Mouse (Mus musculus) midbrain, embryonic 13.5 days (tissue): ENCODE measurements around the gene Lrch1. TPM values are rescaled to one million over a fixed set of nuclear protein-coding genes. Genes with fewer than 3 reads are reported as not detected.

Experiments used
- ATAC-seq: fragments of 200-750 bp; cut with Nextera tagmentation; 2 replicates; pipeline ENCODE4 v1.8.0; 2017; ENCODE audit warnings: mild to moderate bottlenecking, moderate TSS enrichment, moderate library complexity
- H3K27ac ChIP-seq: fragments of 300-500 bp; sonication (generic); 2 replicates; pipeline ENCODE4 v1.5.1; 2015; ENCODE audit warnings: inconsistent platforms, mild to moderate bottlenecking, moderate library complexity
- H3K27me3 ChIP-seq: fragments of 300-500 bp; sonication (generic); 2 replicates; pipeline ENCODE4 v1.6.1; 2015; ENCODE audit warnings: mild to moderate bottlenecking, inconsistent platforms
- H3K36me3 ChIP-seq: fragments of 300-500 bp; sonication (generic); 2 replicates; pipeline ENCODE4 v1.6.1; 2015; ENCODE audit warnings: mild to moderate bottlenecking, inconsistent platforms
- H3K4me1 ChIP-seq: fragments of 300-500 bp; sonication (generic); replicated peaks from 2 replicates; pipeline ENCODE4 v1.6.1; 2015; ENCODE audit warnings: inconsistent platforms
- H3K4me2 ChIP-seq: fragments of 300-500 bp; sonication (generic); replicated peaks from 2 replicates; pipeline ENCODE4 v1.6.1; 2015; ENCODE audit warnings: moderate library complexity, mild to moderate bottlenecking, inconsistent platforms
- H3K4me3 ChIP-seq: fragments of 300-500 bp; sonication (generic); replicated peaks from 2 replicates; pipeline ENCODE4 v1.5.1; 2015; ENCODE audit warnings: mild to moderate bottlenecking, inconsistent platforms
- H3K9ac ChIP-seq: fragments of 300-500 bp; sonication (generic); replicated peaks from 2 replicates; pipeline ENCODE4 v1.6.1; 2015; ENCODE audit warnings: mild to moderate bottlenecking, inconsistent platforms
- H3K9me3 ChIP-seq: fragments of 300-500 bp; sonication (generic); 2 replicates; pipeline ENCODE4 v1.6.1; 2016; ENCODE audit warnings: mild to moderate bottlenecking, inconsistent platforms
- WGBS: fragments of 180-500 bp; shearing (Covaris S2); methylation state at CpG from one replicate; pipeline ENCODE4 v1.1.7; 2015; 5-methylcytosine and 5-hydroxymethylcytosine counted together
- polyA plus RNA-seq: library from polyadenylated mRNA; unstranded; fragments of >200 nt; fragmentation: Nextera tagmentation; extraction: Ambion mirVana; gene quantifications from 2 replicates; pipeline ENCODE4 v1.2.1, GENCODE M21; 2015

Gene Lrch1
- polyA plus RNA-seq, 1 experiment from 2014 or later = 9.7 TPM

DNA sequence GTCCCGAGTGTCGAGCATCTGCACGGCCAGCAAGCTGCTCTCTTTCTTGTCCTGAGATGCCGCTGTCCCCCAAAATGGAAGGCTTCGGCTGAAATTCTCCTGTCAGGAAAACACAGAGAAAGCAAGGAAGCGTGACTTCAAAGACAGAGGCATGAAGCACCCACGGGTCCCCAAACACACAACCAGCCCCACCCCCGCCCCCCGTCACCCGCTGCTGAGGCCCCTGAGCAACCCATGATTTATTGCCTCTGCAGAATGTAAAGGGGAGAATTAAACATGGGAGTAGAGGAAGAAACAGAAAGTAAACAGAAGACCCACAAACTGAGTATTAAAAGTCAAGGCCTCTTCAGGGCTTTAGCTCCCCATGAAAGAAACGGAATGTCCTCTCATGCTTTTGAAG lies 136.1 kb downstream of the Lrch1 start:
- Histone ChIP-seq H3K27ac (no peak overlapping the region), H3K27me3 (no peaks in the 10 kb centered on the region), H3K4me2 (no peak overlapping the region), H3K9ac (no peak overlapping the region), H3K9me3 (no peaks in the 10 kb centered on the region), H3K4me1 (peaks cover 15% of the 10 kb centered on the region), H3K36me3 (peaks cover 17% of the 10 kb centered on the region), H3K4me3 (no peak overlapping the region)
- ATAC-seq = no peak
- WGBS = 69% methylated on average over 11 of the region's 11 CpGs

DNA sequence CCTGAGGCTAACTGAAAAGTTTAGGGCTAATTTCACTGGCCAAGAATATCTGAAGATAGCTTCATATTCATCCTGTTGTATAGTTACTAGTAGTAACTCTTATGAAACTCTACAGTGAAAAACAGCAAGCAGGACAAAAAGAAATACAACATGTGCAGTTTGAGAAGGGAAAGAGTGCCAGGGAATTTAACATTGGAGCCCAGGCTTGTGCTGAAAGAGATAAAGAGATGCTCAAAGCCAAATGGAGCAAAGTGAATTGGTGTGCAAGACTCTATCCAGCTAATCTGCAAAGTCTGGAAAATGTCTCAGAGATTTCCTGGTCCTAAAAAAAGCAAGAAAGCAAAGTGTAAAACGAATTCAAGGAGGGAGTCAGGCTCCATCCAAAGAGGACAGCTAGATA lies 145.7 kb downstream of the Lrch1 start:
- H3K4me2 ChIP-seq = no peak overlapping the region
- no peak overlapping the region for H3K4me3 ChIP-seq
- peaks cover 23% of the 10 kb centered on the region for H3K4me1 ChIP-seq
- WGBS = 78% methylated on average over 1 of the region's 1 CpGs
- no peak for ATAC-seq
- H3K27ac ChIP-seq = no peak overlapping the region
- H3K9me3 ChIP-seq = no peaks in the 10 kb centered on the region
- H3K9ac ChIP-seq = no peak overlapping the region
- H3K36me3 ChIP-seq = peaks cover 32% of the 10 kb centered on the region
- no peaks in the 10 kb centered on the region for H3K27me3 ChIP-seq

DNA sequence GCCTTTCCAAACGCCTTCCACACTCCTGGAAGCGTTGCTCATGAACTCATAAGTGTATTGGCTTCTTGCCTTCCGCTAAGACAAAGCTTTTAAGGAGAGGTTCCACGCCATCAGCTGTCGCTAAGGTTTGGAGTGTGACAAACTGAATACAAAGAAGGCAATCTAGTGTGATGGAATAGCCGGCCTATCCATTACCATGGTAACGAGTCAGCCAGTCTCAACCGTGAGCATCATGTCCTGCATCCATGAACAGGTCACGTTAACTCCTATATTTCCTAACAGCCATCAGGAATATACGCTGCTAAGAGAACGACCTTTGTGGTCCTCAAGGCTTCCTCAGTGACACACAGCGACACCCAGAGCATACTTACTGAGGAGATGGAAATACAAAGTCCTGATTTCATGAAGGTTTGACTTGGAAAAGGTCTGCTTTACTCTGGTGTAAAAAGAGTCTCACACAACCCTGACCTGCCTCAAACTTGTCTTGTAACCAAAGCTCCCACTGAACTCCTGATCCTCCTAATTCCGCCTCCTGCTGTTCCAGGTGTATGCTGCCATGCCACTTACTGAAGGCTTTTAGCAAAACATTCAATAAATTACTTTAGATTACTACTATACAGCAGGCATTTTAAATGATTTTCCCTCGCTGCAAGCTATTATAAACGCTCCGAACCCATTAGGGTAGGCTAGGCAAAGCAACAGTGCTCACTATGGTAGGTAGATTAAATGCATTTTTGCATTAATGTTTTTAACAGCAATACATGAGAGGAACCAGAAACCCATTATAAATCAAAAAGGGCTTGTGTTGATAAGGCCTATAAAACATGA lies 149.4 kb downstream of the Lrch1 start:
- Histone ChIP-seq H3K9me3 (no peaks in the 10 kb centered on the region), H3K27me3 (no peaks in the 10 kb centered on the region), H3K9ac (no peak overlapping the region), H3K4me2 (0 out of 2 replicates have a peak overlapping the region, but pooled peaks have one; percentile 3), H3K27ac (peak overlapping the region; percentile 85), H3K4me1 (peaks cover 23% of the 10 kb centered on the region), H3K36me3 (peaks cover 9% of the 10 kb centered on the region), H3K4me3 (no peak overlapping the region)
- ATAC-seq = peak; percentile 97
- WGBS = 42% methylated on average over 16 of the region's 16 CpGs

DNA sequence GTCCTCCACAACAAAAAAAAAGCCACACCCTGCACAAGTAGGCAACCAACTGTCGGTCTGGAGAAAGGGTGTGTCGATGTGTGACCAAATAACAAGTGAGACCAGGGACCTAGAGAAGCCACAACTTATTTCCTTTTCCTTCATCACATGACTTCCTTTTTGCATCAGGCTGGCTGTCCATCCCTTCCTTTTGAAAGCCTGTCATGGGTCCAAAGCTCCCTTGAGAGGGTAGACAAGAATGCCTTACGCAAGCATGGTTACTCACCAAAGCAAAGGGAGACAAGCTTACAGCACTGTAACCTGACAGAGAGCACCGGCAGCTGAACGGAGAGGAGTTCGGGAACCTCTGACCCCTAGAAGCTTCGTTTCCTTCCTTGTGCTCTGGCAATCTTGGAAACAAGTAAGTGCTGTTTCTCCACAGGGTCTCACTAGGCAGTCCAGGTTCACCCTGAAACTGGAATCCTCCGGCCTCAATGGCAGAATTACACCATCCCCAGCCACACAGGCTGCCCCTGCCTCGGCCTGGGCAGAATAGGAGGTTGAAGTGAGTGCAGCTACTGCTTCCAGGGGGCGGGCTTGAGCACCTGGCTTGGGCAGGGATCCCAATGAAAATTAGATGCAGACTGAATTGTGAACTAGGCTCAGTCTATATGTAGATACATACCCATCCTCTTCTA lies 150.2 kb downstream of the Lrch1 start:
- Histone ChIP-seq H3K27me3 (no peaks in the 10 kb centered on the region), H3K36me3 (peaks cover 9% of the 10 kb centered on the region), H3K4me2 (0 out of 2 replicates have a peak overlapping the region, but pooled peaks have one; percentile 9), H3K4me3 (no peak overlapping the region), H3K4me1 (peaks cover 26% of the 10 kb centered on the region), H3K9ac (no peak overlapping the region), H3K9me3 (no peaks in the 10 kb centered on the region), H3K27ac (peak overlapping the region; percentile 85)
- peak; percentile 79 for ATAC-seq
- 76% methylated on average over 10 of the region's 10 CpGs for WGBS

DNA sequence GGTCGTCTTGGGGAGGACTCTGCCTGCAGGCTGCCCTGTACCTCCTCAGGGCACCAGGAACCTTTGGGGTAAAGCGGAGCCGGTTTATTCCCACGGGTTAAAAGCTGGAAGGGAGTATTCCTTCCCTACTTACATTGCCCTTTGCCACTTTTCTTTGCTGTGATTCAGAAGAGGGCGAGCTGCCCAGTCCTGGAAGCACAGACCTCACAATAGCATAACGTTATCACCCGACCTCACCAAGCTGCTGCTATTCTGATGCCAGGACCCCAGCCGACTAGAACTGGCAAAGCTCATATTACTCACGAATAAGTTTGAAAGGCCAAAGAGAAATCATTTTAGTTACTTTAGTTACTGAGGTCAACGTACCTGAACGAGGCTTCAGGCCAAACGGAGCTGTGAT lies 152.7 kb downstream of the Lrch1 start:
- Histone ChIP-seq H3K9me3 (no peaks in the 10 kb centered on the region), H3K4me3 (no peak overlapping the region), H3K4me1 (peaks cover 40% of the 10 kb centered on the region), H3K27me3 (no peaks in the 10 kb centered on the region), H3K9ac (no peak overlapping the region), H3K36me3 (no peaks in the 10 kb centered on the region), H3K4me2 (no peak overlapping the region), H3K27ac (no peak overlapping the region)
- no peak for ATAC-seq
- WGBS = 74% methylated on average over 12 of the region's 12 CpGs

DNA sequence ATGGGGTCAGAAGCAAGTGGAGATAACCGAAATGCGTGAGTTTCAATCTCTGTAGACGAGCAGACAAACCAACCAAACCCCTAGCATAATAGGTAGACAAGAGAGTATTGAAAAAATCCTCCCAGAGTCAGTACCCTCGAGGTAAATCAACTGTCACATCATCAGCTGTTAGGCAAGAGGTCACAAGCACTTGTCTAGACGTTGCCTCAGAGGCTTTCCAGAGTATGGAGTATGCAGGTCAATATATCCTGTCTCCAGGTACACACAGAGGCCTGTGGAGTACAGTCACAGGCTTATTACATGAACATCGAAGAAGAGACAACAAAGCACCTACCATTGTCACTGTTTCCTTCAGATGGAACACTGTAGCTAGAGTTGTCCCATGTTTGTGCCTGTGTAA lies 154.9 kb downstream of the Lrch1 start:
- H3K4me2 ChIP-seq = no peak overlapping the region
- H3K9me3 ChIP-seq = no peaks in the 10 kb centered on the region
- H3K27ac ChIP-seq = no peak overlapping the region
- H3K9ac ChIP-seq = no peak overlapping the region
- no peak overlapping the region for H3K4me3 ChIP-seq
- no peak for ATAC-seq
- H3K4me1 ChIP-seq = peaks cover 30% of the 10 kb centered on the region
- no peaks in the 10 kb centered on the region for H3K27me3 ChIP-seq
- 84% methylated on average over 6 of the region's 6 CpGs for WGBS
- no peaks in the 10 kb centered on the region for H3K36me3 ChIP-seq

DNA sequence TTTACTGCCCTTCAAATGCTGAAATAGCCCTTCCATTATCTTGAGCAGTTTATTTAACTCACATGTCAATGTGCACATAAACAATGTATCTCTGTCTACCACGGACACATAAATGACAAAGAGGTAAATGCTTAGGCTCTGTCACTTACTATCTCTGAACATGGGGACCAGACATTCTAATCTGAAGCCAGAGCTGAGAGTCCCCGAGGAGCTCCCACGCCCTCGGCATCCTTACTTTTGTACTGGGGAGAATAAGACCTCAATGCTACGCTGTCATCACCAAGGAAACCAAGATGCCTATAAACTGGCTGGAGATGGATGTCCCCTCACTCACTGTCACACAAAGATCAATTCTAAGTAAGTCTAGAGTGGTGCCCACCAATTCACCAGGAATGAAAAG lies 157.1 kb downstream of the Lrch1 start:
- 34% methylated on average over 5 of the region's 5 CpGs for WGBS
- Histone ChIP-seq H3K4me2 (no peak overlapping the region), H3K9me3 (no peaks in the 10 kb centered on the region), H3K27me3 (no peaks in the 10 kb centered on the region), H3K36me3 (peaks cover 9% of the 10 kb centered on the region), H3K4me1 (peaks cover 23% of the 10 kb centered on the region), H3K4me3 (no peak overlapping the region), H3K9ac (no peak overlapping the region), H3K27ac (0 out of 2 replicates have a peak overlapping the region, but pooled peaks have one; percentile 20)
- ATAC-seq = no peak

DNA sequence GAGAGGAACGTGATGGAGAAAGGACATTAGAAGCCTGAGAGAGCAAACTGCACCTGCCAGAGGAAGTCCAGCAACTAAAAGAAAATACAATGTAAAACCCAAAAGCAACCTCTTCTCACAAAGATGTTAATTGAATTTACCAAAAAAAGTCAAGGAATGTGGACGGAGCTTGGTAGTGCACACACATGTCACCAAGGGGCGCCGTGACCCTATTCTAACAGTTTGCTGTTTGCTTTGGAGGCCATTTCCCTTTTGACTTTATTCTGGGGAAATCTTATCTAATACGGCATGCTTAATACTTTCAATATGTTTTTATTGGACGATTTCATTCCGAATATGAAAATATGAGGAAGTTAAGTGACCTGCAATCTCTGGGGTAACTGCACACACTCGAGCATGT lies 158.9 kb downstream of the Lrch1 start:
- Histone ChIP-seq H3K27ac (no peak overlapping the region), H3K27me3 (no peaks in the 10 kb centered on the region), H3K36me3 (peaks cover 23% of the 10 kb centered on the region), H3K4me3 (no peak overlapping the region), H3K9ac (no peak overlapping the region), H3K4me2 (no peak overlapping the region), H3K9me3 (no peaks in the 10 kb centered on the region), H3K4me1 (peaks cover 23% of the 10 kb centered on the region)
- ATAC-seq = no peak
- 89% methylated on average over 8 of the region's 8 CpGs for WGBS

DNA sequence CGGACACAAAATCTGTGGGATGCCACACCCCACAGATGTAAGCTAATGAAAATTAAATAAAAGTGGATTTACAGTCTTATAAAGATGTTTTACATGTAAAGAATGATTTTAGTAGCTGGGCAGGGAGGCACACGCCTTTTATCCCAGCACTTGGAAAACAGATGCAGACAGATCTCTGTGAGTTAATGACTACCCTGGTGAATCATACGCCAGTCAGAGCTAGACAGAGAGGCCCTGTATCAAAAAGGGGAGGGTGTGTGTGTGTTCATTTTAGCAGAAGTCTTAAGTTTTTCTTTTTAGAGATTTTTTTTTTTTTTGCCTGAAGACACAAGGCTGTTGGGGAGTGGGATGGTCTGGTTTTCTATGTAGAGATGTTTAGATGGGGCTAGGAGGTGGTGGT lies 160.0 kb downstream of the Lrch1 start:
- WGBS = 89% methylated on average over 3 of the region's 3 CpGs
- Histone ChIP-seq H3K9ac (no peak overlapping the region), H3K4me3 (no peak overlapping the region), H3K36me3 (peaks cover 30% of the 10 kb centered on the region), H3K9me3 (no peaks in the 10 kb centered on the region), H3K27ac (no peak overlapping the region), H3K27me3 (no peaks in the 10 kb centered on the region), H3K4me1 (peaks cover 20% of the 10 kb centered on the region), H3K4me2 (no peak overlapping the region)
- no peak for ATAC-seq

DNA sequence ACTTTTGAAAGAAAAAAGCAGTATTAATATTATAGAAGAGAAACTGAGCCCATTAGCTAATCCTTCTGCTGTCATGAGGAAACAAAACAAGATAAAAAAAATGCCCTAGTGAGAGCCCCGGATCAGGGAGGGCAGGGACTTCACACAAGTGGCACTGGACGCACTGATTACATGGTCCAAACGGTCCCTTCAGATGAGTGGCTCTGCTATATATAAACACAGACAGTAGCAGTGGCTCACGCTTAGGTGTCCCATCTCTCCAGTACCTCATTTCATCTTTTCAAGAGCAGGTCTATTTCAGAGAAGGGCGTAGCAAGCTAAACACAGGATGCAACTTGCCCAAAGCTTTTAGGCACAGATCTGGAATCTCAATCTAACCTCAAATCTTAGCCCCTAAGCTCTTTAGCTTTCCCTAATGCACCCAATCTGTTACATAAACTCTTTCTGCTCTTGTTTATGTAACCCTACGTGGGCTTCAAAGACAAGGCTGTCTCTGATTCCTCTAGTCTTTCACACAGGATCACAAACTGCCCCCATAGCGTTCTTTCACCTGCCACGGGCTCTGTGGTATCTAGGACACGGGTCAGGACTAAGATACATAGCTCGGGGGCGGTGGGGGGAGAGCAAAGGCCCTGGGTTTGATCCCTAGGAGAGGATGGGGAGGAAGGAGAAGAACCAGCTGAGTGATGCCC lies 163.3 kb downstream of the Lrch1 start:
- Histone ChIP-seq H3K27ac (no peak overlapping the region), H3K36me3 (peaks cover 30% of the 10 kb centered on the region), H3K27me3 (no peaks in the 10 kb centered on the region), H3K4me3 (no peak overlapping the region), H3K9me3 (no peaks in the 10 kb centered on the region), H3K4me1 (peaks cover under 1% of the 10 kb centered on the region; the same call in 1 of the 2 replicates), H3K4me2 (no peak overlapping the region), H3K9ac (no peak overlapping the region)
- ATAC-seq = no peak
- 91% methylated on average over 11 of the region's 11 CpGs for WGBS

DNA sequence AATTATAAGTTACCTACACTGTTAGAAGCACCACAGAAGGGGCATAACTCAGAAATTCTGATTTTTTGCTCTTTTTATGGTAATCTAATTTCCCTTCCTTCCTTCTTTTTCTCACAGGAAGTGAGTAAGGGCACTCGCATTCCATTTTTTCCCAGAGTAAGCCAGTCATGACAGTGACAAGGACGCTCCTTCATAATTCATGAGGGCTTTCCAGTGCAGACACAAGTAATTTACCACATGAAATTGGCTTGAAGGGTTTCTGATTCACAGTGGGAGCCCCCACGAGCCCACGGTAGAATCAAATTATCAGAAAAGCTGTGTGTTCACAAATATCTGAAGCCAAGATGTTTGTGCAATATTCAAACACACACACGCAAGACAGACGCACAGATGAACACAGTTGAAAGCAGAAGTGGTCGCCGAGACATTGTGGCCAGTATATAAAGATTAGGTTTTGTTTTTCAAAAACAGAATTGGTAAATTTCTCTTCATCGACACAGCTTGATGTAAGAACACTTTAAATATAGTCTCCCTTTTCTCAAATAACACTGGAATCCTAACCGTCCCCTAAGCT lies 173.5 kb downstream of the Lrch1 start:
- H3K27ac ChIP-seq = peak overlapping the region; percentile 67; the same call in 1 of the 2 replicates
- ATAC-seq = no peak

DNA sequence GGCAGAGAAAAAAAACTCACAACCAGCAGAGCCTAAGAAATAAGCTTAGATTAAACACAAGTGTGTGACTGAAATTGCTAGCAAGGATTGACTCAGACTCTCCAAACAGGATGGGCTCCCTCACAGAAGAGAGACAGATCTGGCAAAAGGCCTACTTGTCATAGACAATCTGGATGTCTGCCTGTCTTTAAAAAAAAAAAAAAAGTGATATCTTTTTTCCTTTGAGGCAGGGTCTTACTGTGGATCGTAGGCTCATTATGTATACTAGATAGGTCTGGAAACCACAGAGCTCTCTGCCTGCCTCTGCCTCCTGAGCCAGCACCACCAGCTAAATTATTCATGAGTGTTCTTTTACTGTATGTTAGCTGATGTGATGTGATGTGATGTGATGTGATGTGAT lies 179.8 kb downstream of the Lrch1 start:
- no peak for ATAC-seq
- no peaks in the 10 kb centered on the region; the same call in 1 of the 2 replicates for H3K4me1 ChIP-seq
- H3K4me3 ChIP-seq = no peak overlapping the region
- no peaks in the 10 kb centered on the region for H3K27me3 ChIP-seq
- 58% methylated on average over 1 of the region's 1 CpGs for WGBS
- H3K9me3 ChIP-seq = no peaks in the 10 kb centered on the region
- H3K27ac ChIP-seq = no peak overlapping the region
- no peak overlapping the region for H3K9ac ChIP-seq
- H3K4me2 ChIP-seq = no peak overlapping the region
- peaks cover 28% of the 10 kb centered on the region for H3K36me3 ChIP-seq

More for the DNA sequence above, 173.5 kb downstream of the Lrch1 start:
- Histone ChIP-seq H3K4me2 (no peak overlapping the region), H3K36me3 (peaks cover 18% of the 10 kb centered on the region), H3K9ac (no peak overlapping the region), H3K4me3 (no peak overlapping the region), H3K27me3 (no peaks in the 10 kb centered on the region), H3K4me1 (peaks cover 12% of the 10 kb centered on the region), H3K9me3 (no peaks in the 10 kb centered on the region)
- 57% methylated on average over 10 of the region's 10 CpGs for WGBS
